Mouse (Mus musculus) bone marrow macrophage, adult 2 months (primary cell): ENCODE results near the gene Ripk4.

ENCODE experiments used
- CTCF ChIP-seq: IDR thresholded peaks from 2 replicates; pipeline ENCODE4 v1.5.1; 2012; ENCODE audit warnings: low read depth, mild to moderate bottlenecking, low read length, moderate library complexity
- POLR2A ChIP-seq: IDR thresholded peaks from 2 replicates; pipeline ENCODE4 v1.6.1; 2012; ENCODE audit warnings: mild to moderate bottlenecking, low read depth, low read length, borderline replicate concordance

GRCm38 (mm10) chr16:97764626-97765025 lies 1.0 kb upstream of the Ripk4 start:
- TF ChIP-seq CTCF (no peak), POLR2A (no peak)
